Mouse (Mus musculus): ENCODE measurements around the gene Itga5.

DNA sequence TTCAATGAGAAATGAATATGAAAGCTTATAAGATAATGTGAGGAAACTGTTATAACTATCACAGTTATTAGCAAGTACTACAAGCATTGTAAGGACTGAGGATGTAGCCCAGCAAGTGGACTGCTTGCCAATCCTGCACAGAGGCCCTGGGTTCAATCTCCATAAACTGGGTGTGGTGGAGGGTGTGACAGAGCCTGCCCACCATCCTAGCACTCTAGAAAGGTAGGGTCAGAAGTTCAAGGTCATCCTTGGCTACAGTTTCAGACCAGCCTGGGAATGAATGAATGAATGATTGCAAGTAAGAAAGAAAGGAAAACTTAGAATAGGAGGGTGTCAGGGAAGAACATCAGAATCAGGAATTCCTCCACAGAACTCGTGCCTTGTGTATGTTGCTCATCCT is 2.8 kb downstream of the Itga5 start:
- TF ChIP-seq ZNF384 (IDR thresholded peaks at IDR 0.05; ENCODE audit: low read depth, low read length) (no peak), MAFK (IDR thresholded peaks at IDR 0.05; ENCODE audit: insufficient read depth, low read depth, low read length) (no peak)
